Mouse (Mus musculus): Measurements from ENCODE around the gene Bcl2l13.
"Not testable (repeated sequence)": the region's sequence is repeated elsewhere in the genome, so short reads cannot be mapped to it uniquely, and the experiment has no call there.

Gene Bcl2l13

GRCm38 (mm10) chr6:120901776-120902645 is 66.0 kb downstream of the Bcl2l13 start:
- no peak for DNase-seq

GRCm38 (mm10) chr6:120903450-120903912 is 67.5 kb downstream of the Bcl2l13 start:
- DNase-seq: peak; percentile 90

GRCm38 (mm10) chr6:120903961-120904360 is 67.9 kb downstream of the Bcl2l13 start:
- no peak for DNase-seq

GRCm38 (mm10) chr6:120905111-120905510 is 69.1 kb downstream of the Bcl2l13 start:
- peak; percentile 78 for DNase-seq

GRCm38 (mm10) chr6:120906521-120906920 is 70.5 kb downstream of the Bcl2l13 start:
- peak; percentile 86 for DNase-seq

GRCm38 (mm10) chr6:120907876-120908597 is 72.0 kb downstream of the Bcl2l13 start:
- DNase-seq: not testable (repeated sequence)

GRCm38 (mm10) chr6:120909501-120909900 is 73.5 kb downstream of the Bcl2l13 start:
- no peak for DNase-seq

GRCm38 (mm10) chr6:120911213-120912007 is 75.4 kb downstream of the Bcl2l13 start:
- no peak for DNase-seq

- DNase-seq: peak; percentile 68
Observed at GRCm38 (mm10) chr6:120912931-120913330, 76.9 kb downstream of the Bcl2l13 start.

- DNase-seq: no peak
Observed at GRCm38 (mm10) chr6:120913783-120914182, 77.8 kb downstream of the Bcl2l13 start.

- DNase-seq: no peak
Observed at GRCm38 (mm10) chr6:120914533-120914910, 78.5 kb downstream of the Bcl2l13 start.

- DNase-seq: peak; percentile 67
Observed at GRCm38 (mm10) chr6:120914911-120915648, 79.1 kb downstream of the Bcl2l13 start.

- no peak for DNase-seq
Observed at GRCm38 (mm10) chr6:120915649-120915975, 79.6 kb downstream of the Bcl2l13 start.

GRCm38 (mm10) chr6:120916074-120916971 is 80.3 kb downstream of the Bcl2l13 start, which contains the start of gene Bid:
Gene Bid, minus strand, starts transcription at chr6:120916853.
- DNase-seq: peak; percentile 92

GRCm38 (mm10) chr6:120916972-120917881 is 81.2 kb downstream of the Bcl2l13 start:
- not testable (repeated sequence) for DNase-seq

- no peak for DNase-seq
Observed at GRCm38 (mm10) chr6:120917975-120918374, 82.0 kb downstream of the Bcl2l13 start.

- DNase-seq: not testable (repeated sequence)
Observed at GRCm38 (mm10) chr6:120924791-120925321, 88.8 kb downstream of the Bcl2l13 start.

- DNase-seq: no peak
Observed at GRCm38 (mm10) chr6:120926880-120927279, 90.9 kb downstream of the Bcl2l13 start.

GRCm38 (mm10) chr6:120927765-120928164 is 91.8 kb downstream of the Bcl2l13 start:
- peak; percentile 75 for DNase-seq

- DNase-seq: no peak
Observed at GRCm38 (mm10) chr6:120929421-120929820, 93.4 kb downstream of the Bcl2l13 start.

Measured in kidney, adult 11 months (tissue).